Mouse (Mus musculus) urinary bladder, postnatal 25 days (tissue): ENCODE results near the gene Larp7.
A peak's percentile ranks its signal among the peaks of the same experiment; 100 is the strongest.

Experiments used
- DNase-seq: peaks from one replicate; pipeline ENCODE4 v3.0.0; 2022; ENCODE audit warnings: low spot score

The Larp7 gene

GRCm38 (mm10) chr3:127552973-127553719 lies at the start of gene Larp7, which contains the start of gene Zgrf1:
TSS of gene Larp7 (minus strand) at chr3:127553349.
TSS of gene Zgrf1 (plus strand) at chr3:127553489.
- peak; percentile 95 for DNase-seq

- DNase-seq = no peak
Measured at GRCm38 (mm10) chr3:127597136-127597535, 44.0 kb upstream of the Larp7 start.

- peak; percentile 8 for DNase-seq
Measured at GRCm38 (mm10) chr3:127572557-127572956, 19.4 kb upstream of the Larp7 start.

- DNase-seq = no peak
Measured at GRCm38 (mm10) chr3:127565129-127565528, 12.0 kb upstream of the Larp7 start.

GRCm38 (mm10) chr3:127562974-127563373 lies 9.8 kb upstream of the Larp7 start:
- no peak for DNase-seq

- no peak for DNase-seq
Measured at GRCm38 (mm10) chr3:127558201-127558600, 5.1 kb upstream of the Larp7 start.

GRCm38 (mm10) chr3:127554723-127555122 lies 1.6 kb upstream of the Larp7 start:
- DNase-seq = no peak

- DNase-seq = no peak
Measured at GRCm38 (mm10) chr3:127553720-127554043, 533 bp upstream of the Larp7 start.

GRCm38 (mm10) chr3:127552434-127552972 lies 646 bp downstream of the Larp7 start:
- peak; percentile 7 for DNase-seq

GRCm38 (mm10) chr3:127547882-127548281 lies 5.3 kb downstream of the Larp7 start:
- no peak for DNase-seq

- DNase-seq = no peak
Measured at GRCm38 (mm10) chr3:127544610-127545121, 8.5 kb downstream of the Larp7 start.

GRCm38 (mm10) chr3:127543976-127544375 lies 9.2 kb downstream of the Larp7 start:
- no peak for DNase-seq

- DNase-seq = no peak
Measured at GRCm38 (mm10) chr3:127539193-127539592, 14.0 kb downstream of the Larp7 start.

- DNase-seq = no peak
Measured at GRCm38 (mm10) chr3:127530293-127530692, 22.9 kb downstream of the Larp7 start.

- DNase-seq = no peak
Measured at GRCm38 (mm10) chr3:127529824-127530223, 23.3 kb downstream of the Larp7 start.

- no peak for DNase-seq
Measured at GRCm38 (mm10) chr3:127529210-127529609, 23.9 kb downstream of the Larp7 start.

- DNase-seq = no peak
Measured at GRCm38 (mm10) chr3:127527465-127528034, 25.6 kb downstream of the Larp7 start.

- no peak for DNase-seq
Measured at GRCm38 (mm10) chr3:127525188-127525819, 27.8 kb downstream of the Larp7 start.

GRCm38 (mm10) chr3:127521156-127521555 lies 32.0 kb downstream of the Larp7 start:
- no peak for DNase-seq

- no peak for DNase-seq
Measured at GRCm38 (mm10) chr3:127520300-127520699, 32.8 kb downstream of the Larp7 start.

- DNase-seq = no peak
Measured at GRCm38 (mm10) chr3:127515251-127515650, 37.9 kb downstream of the Larp7 start.

- DNase-seq = no peak
Measured at GRCm38 (mm10) chr3:127513699-127514098, 39.5 kb downstream of the Larp7 start.
